Mouse (Mus musculus) limb, embryonic 11.5 days (tissue): ENCODE results near the gene Jazf1. TPM values are rescaled to one million over a fixed set of nuclear protein-coding genes. Genes with fewer than 3 reads are reported as not detected.

Experiments
- ATAC-seq: fragments of 200-750 bp; cut with Nextera tagmentation; 2 replicates; pipeline ENCODE4 v1.8.0; 2017; ENCODE audit warnings: low read depth; ENCODE audit not compliant: insufficient number of reproducible peaks, low FRiP score, low TSS enrichment
- DNase-seq: peaks from one replicate; pipeline ENCODE4 v3.0.0-alpha.2; 2015; ENCODE audit warnings: low spot score
- H3K27ac ChIP-seq: fragments of 300-500 bp; sonication (generic); replicated peaks from 2 replicates; pipeline ENCODE4 v1.5.1; 2014; ENCODE audit warnings: low read depth, mild to moderate bottlenecking, low read length
- H3K27me3 ChIP-seq: fragments of 300-500 bp; sonication (generic); 2 replicates; pipeline ENCODE4 v1.6.1; 2014; ENCODE audit warnings: mild to moderate bottlenecking, low read length, mixed read lengths; ENCODE audit not compliant: control insufficient read depth, insufficient read depth
- H3K36me3 ChIP-seq: fragments of 300-500 bp; sonication (generic); 2 replicates; pipeline ENCODE4 v1.6.1; 2014; ENCODE audit warnings: mild to moderate bottlenecking, low read length, moderate library complexity, mixed read lengths; ENCODE audit not compliant: control insufficient read depth, insufficient read depth
- H3K4me1 ChIP-seq: fragments of 300-500 bp; sonication (generic); 2 replicates; pipeline ENCODE4 v1.6.1; 2014; ENCODE audit warnings: low read length, mixed read lengths; ENCODE audit not compliant: control insufficient read depth, insufficient read depth
- H3K4me2 ChIP-seq: fragments of 300-500 bp; sonication (generic); 2 replicates; pipeline ENCODE4 v1.6.1; 2014; ENCODE audit warnings: low read depth, mild to moderate bottlenecking, moderate library complexity; ENCODE audit not compliant: severe bottlenecking
- H3K4me3 ChIP-seq: fragments of 300-500 bp; sonication (generic); 2 replicates; pipeline ENCODE4 v1.5.1; 2014; ENCODE audit warnings: low read depth, low read length
- H3K9ac ChIP-seq: fragments of 300-500 bp; sonication (generic); 2 replicates; pipeline ENCODE4 v1.6.1; 2014; ENCODE audit warnings: mild to moderate bottlenecking, low read length
- H3K9me3 ChIP-seq: fragments of 300-500 bp; sonication (generic); 2 replicates; pipeline ENCODE4 v1.6.1; 2016; ENCODE audit warnings: low read length; ENCODE audit not compliant: control insufficient read depth
- WGBS: fragments of 180-500 bp; shearing (Covaris S2); extraction: QIAGEN DNeasy Blood & Tissue Kit; methylation state at CpG from one replicate; pipeline ENCODE4 v1.1.7; 2014; 5-methylcytosine and 5-hydroxymethylcytosine counted together
- polyA plus RNA-seq: library from polyadenylated mRNA; unstranded; fragments of >200 nt; fragmentation: Nextera tagmentation; extraction: Ambion mirVana; gene quantifications from 2 replicates; pipeline ENCODE4 v1.2.1, GENCODE M21; 2014

Jazf1 gene
- polyA plus RNA-seq, 1 experiment from 2014 or later: 6.5 TPM

GRCm38 (mm10) chr6:52775956-52776355 lies 292.5 kb downstream of the Jazf1 start:
- no peak for ATAC-seq
- Histone ChIP-seq H3K4me1 (peaks cover 11% of the 10 kb centered on the region), H3K9me3 (no peaks in the 10 kb centered on the region), H3K9ac (no peak overlapping the region), H3K27ac (no peak overlapping the region; the same call in 1 of the 2 replicates), H3K36me3 (no peaks in the 10 kb centered on the region), H3K4me2 (no peak overlapping the region), H3K27me3 (0 out of 2 replicates have a peak, but pooled peaks cover 2% of the 10 kb centered on the region), H3K4me3 (no peak overlapping the region)
- DNase-seq: no peak
- WGBS: 79% methylated on average over 8 of the region's 8 CpGs

GRCm38 (mm10) chr6:52775350-52775749 lies 293.1 kb downstream of the Jazf1 start:
- Histone ChIP-seq H3K36me3 (no peaks in the 10 kb centered on the region), H3K4me1 (peaks cover 9% of the 10 kb centered on the region), H3K4me2 (no peak overlapping the region), H3K4me3 (no peak overlapping the region), H3K9ac (no peak overlapping the region), H3K27ac (no peak overlapping the region), H3K9me3 (no peaks in the 10 kb centered on the region), H3K27me3 (no peaks in the 10 kb centered on the region)
- 76% methylated on average over 3 of the region's 3 CpGs for whole genome bisulfite sequencing
- DNase-seq (no peak), ATAC-seq (no peak)

GRCm38 (mm10) chr6:52773132-52773531 lies 295.3 kb downstream of the Jazf1 start:
- H3K4me1 ChIP-seq: peaks cover 6% of the 10 kb centered on the region
- H3K4me3 ChIP-seq: no peak overlapping the region
- peaks cover 2% of the 10 kb centered on the region; the same call in 1 of the 2 replicates for H3K36me3 ChIP-seq
- ATAC-seq: no peak
- WGBS: 88% methylated on average over 5 of the region's 5 CpGs
- H3K9ac ChIP-seq: no peak overlapping the region
- no peaks in the 10 kb centered on the region for H3K9me3 ChIP-seq
- no peaks in the 10 kb centered on the region for H3K27me3 ChIP-seq
- H3K4me2 ChIP-seq: no peak overlapping the region
- no peak overlapping the region for H3K27ac ChIP-seq
- DNase-seq: no peak

GRCm38 (mm10) chr6:52770789-52771188 lies 297.6 kb downstream of the Jazf1 start:
- ATAC-seq (no peak), DNase-seq (no peak)
- no peak overlapping the region for H3K4me3 ChIP-seq
- H3K27ac ChIP-seq: no peak overlapping the region
- no peaks in the 10 kb centered on the region for H3K27me3 ChIP-seq
- H3K9me3 ChIP-seq: no peaks in the 10 kb centered on the region
- peaks cover 4% of the 10 kb centered on the region; the same call in 1 of the 2 replicates for H3K36me3 ChIP-seq
- 77% methylated on average over 1 of the region's 1 CpGs for WGBS
- H3K4me2 ChIP-seq: no peak overlapping the region
- no peaks in the 10 kb centered on the region for H3K4me1 ChIP-seq
- no peak overlapping the region for H3K9ac ChIP-seq

- peaks cover 11% of the 10 kb centered on the region for H3K36me3 ChIP-seq
- WGBS: 53% methylated on average over 7 of the region's 7 CpGs
- no peak for DNase-seq
Measured at GRCm38 (mm10) chr6:52765206-52765605, 303.2 kb downstream of the Jazf1 start.

GRCm38 (mm10) chr6:52752832-52753231 lies 315.6 kb downstream of the Jazf1 start:
- peaks cover 2% of the 10 kb centered on the region; the same call in 1 of the 2 replicates for H3K36me3 ChIP-seq
- DNase-seq (no peak), ATAC-seq (no peak)
- H3K4me1 ChIP-seq: no peaks in the 10 kb centered on the region
- no peak overlapping the region for H3K4me3 ChIP-seq
- no peaks in the 10 kb centered on the region for H3K9me3 ChIP-seq
- no peak overlapping the region for H3K4me2 ChIP-seq
- H3K27ac ChIP-seq: no peak overlapping the region
- H3K9ac ChIP-seq: no peak overlapping the region
- H3K27me3 ChIP-seq: no peaks in the 10 kb centered on the region
- 94% methylated on average over 5 of the region's 5 CpGs for WGBS

More at GRCm38 (mm10) chr6:52765206-52765605, 303.2 kb downstream of the Jazf1 start:
- H3K4me2 ChIP-seq: no peak overlapping the region
- no peaks in the 10 kb centered on the region; the same call in 1 of the 2 replicates for H3K4me1 ChIP-seq
- H3K4me3 ChIP-seq: no peak overlapping the region
- no peak for ATAC-seq
- no peaks in the 10 kb centered on the region for H3K27me3 ChIP-seq
- no peak overlapping the region for H3K9ac ChIP-seq
- H3K9me3 ChIP-seq: no peaks in the 10 kb centered on the region
- no peak overlapping the region for H3K27ac ChIP-seq

- Histone ChIP-seq H3K4me3 (no peak overlapping the region), H3K4me1 (no peaks in the 10 kb centered on the region), H3K36me3 (no peaks in the 10 kb centered on the region; the same call in 1 of the 2 replicates), H3K27me3 (no peaks in the 10 kb centered on the region), H3K9ac (no peak overlapping the region), H3K4me2 (no peak overlapping the region), H3K9me3 (no peaks in the 10 kb centered on the region), H3K27ac (no peak overlapping the region)
- ATAC-seq: no peak
- no peak for DNase-seq
- WGBS: 97% methylated on average over 2 of the region's 2 CpGs
Measured at GRCm38 (mm10) chr6:52734630-52735029, 333.8 kb downstream of the Jazf1 start.

- no peak for ATAC-seq
- Histone ChIP-seq H3K9ac (no peak overlapping the region), H3K27ac (no peak overlapping the region), H3K4me1 (no peaks in the 10 kb centered on the region), H3K27me3 (no peaks in the 10 kb centered on the region), H3K4me3 (no peak overlapping the region), H3K9me3 (no peaks in the 10 kb centered on the region), H3K36me3 (peaks cover 2% of the 10 kb centered on the region; the same call in 1 of the 2 replicates), H3K4me2 (no peak overlapping the region)
- 59% methylated on average over 4 of the region's 4 CpGs for WGBS
- DNase-seq: no peak
Measured at GRCm38 (mm10) chr6:52730338-52730737, 338.1 kb downstream of the Jazf1 start.
